Mouse (Mus musculus) forebrain, embryonic 11.5 days (tissue): ENCODE data around the gene Fancc. TPM values are rescaled to one million over a fixed set of nuclear protein-coding genes. Genes with fewer than 3 reads are reported as not detected.
A peak's percentile ranks its signal among the peaks of the same experiment; 100 is the strongest.
"Not testable (repeated sequence)": the region's sequence is repeated elsewhere in the genome, so short reads cannot be mapped to it uniquely, and the experiment has no call there.

Experiments
- ATAC-seq: fragments of 200-750 bp; cut with Nextera tagmentation; replicated peaks from 2 replicates; pipeline ENCODE4 v1.8.0; 2017; ENCODE audit warnings: moderate TSS enrichment; ENCODE audit not compliant: low FRiP score
- DNase-seq: peaks from one replicate; pipeline ENCODE4 v3.0.0-alpha.2; 2017; ENCODE audit warnings: low spot score
- H3K27ac ChIP-seq: fragments of 300-500 bp; sonication (generic); 2 replicates; pipeline ENCODE4 v1.5.1; 2014; ENCODE audit warnings: low read depth, low read length
- H3K27me3 ChIP-seq: fragments of 300-500 bp; sonication (generic); 2 replicates; pipeline ENCODE4 v1.6.1; 2014; ENCODE audit warnings: mild to moderate bottlenecking, low read length, mixed read lengths; ENCODE audit not compliant: control insufficient read depth, insufficient read depth
- H3K36me3 ChIP-seq: fragments of 300-500 bp; sonication (generic); 2 replicates; pipeline ENCODE4 v1.6.1; 2014; ENCODE audit warnings: mild to moderate bottlenecking, low read length, moderate library complexity, mixed read lengths; ENCODE audit not compliant: control insufficient read depth, insufficient read depth
- H3K4me1 ChIP-seq: fragments of 300-500 bp; sonication (generic); replicated peaks from 2 replicates; pipeline ENCODE4 v1.6.1; 2014; ENCODE audit warnings: low read length, mixed read lengths; ENCODE audit not compliant: control insufficient read depth, insufficient read depth
- H3K4me2 ChIP-seq: fragments of 300-500 bp; sonication (generic); 2 replicates; pipeline ENCODE4 v1.6.1; 2014; ENCODE audit warnings: low read depth, mild to moderate bottlenecking, low read length, moderate library complexity, mixed read lengths; ENCODE audit not compliant: severe bottlenecking
- H3K4me3 ChIP-seq: fragments of 300-500 bp; sonication (generic); 2 replicates; pipeline ENCODE4 v1.5.1; 2014; ENCODE audit warnings: low read depth, low read length
- H3K9ac ChIP-seq: fragments of 300-500 bp; sonication (generic); 2 replicates; pipeline ENCODE4 v1.6.1; 2014; ENCODE audit warnings: low read length
- H3K9me3 ChIP-seq: fragments of 300-500 bp; sonication (generic); 2 replicates; pipeline ENCODE4 v1.6.1; 2016; ENCODE audit warnings: low read length, mixed read lengths; ENCODE audit not compliant: control insufficient read depth
- WGBS: fragments of 180-500 bp; shearing (Covaris S2); extraction: QIAGEN DNeasy Blood & Tissue Kit; methylation state at CpG from one replicate; pipeline ENCODE4 v1.1.7; 2014; 5-methylcytosine and 5-hydroxymethylcytosine counted together
- polyA plus RNA-seq: library from polyadenylated mRNA; unstranded; fragments of >200 nt; fragmentation: Nextera tagmentation; extraction: Ambion mirVana; gene quantifications from 2 replicates; pipeline ENCODE4 v1.2.1, GENCODE M21; 2014

Fancc gene
- polyA plus RNA-seq, 1 experiment from 2014 or later = 22.5 TPM

GRCm38 (mm10) chr13:63361755-63362154 lies 135.3 kb downstream of the Fancc start:
- Histone ChIP-seq H3K9me3 (no peaks in the 10 kb centered on the region), H3K27ac (no peak overlapping the region), H3K9ac (no peak overlapping the region), H3K4me2 (no peak overlapping the region), H3K4me1 (no peaks in the 10 kb centered on the region), H3K27me3 (no peaks in the 10 kb centered on the region), H3K36me3 (no peaks in the 10 kb centered on the region), H3K4me3 (no peak overlapping the region)
- DNase-seq = no peak
- 93% methylated on average over 3 of the region's 3 CpGs for WGBS
- ATAC-seq = no peak

GRCm38 (mm10) chr13:63360111-63360885 lies 136.8 kb downstream of the Fancc start:
- no peak overlapping the region for H3K4me2 ChIP-seq
- H3K27ac ChIP-seq = no peak overlapping the region
- H3K4me1 ChIP-seq = no peaks in the 10 kb centered on the region
- no peaks in the 10 kb centered on the region for H3K27me3 ChIP-seq
- no peaks in the 10 kb centered on the region for H3K9me3 ChIP-seq
- DNase-seq (no peak), ATAC-seq (no peak)
- no peaks in the 10 kb centered on the region for H3K36me3 ChIP-seq
- H3K9ac ChIP-seq = no peak overlapping the region
- WGBS = 82% methylated on average over 4 of the region's 4 CpGs
- no peak overlapping the region for H3K4me3 ChIP-seq

GRCm38 (mm10) chr13:63359393-63359792 lies 137.7 kb downstream of the Fancc start:
- no peak overlapping the region for H3K4me3 ChIP-seq
- DNase-seq = no peak
- H3K4me2 ChIP-seq = no peak overlapping the region
- 93% methylated on average over 4 of the region's 4 CpGs for WGBS
- H3K27me3 ChIP-seq = no peaks in the 10 kb centered on the region
- no peak overlapping the region for H3K27ac ChIP-seq
- no peak for ATAC-seq
- H3K4me1 ChIP-seq = no peaks in the 10 kb centered on the region
- H3K9me3 ChIP-seq = no peaks in the 10 kb centered on the region
- no peaks in the 10 kb centered on the region for H3K36me3 ChIP-seq
- no peak overlapping the region for H3K9ac ChIP-seq

GRCm38 (mm10) chr13:63356558-63356957 lies 140.5 kb downstream of the Fancc start:
- peak; percentile 53 for DNase-seq
- H3K27me3 ChIP-seq = no peaks in the 10 kb centered on the region
- no peaks in the 10 kb centered on the region for H3K9me3 ChIP-seq
- H3K36me3 ChIP-seq = no peaks in the 10 kb centered on the region
- H3K9ac ChIP-seq = no peak overlapping the region
- H3K4me1 ChIP-seq = no peaks in the 10 kb centered on the region
- ATAC-seq = peak; percentile 51; the same call in 1 of the 2 replicates
- H3K4me3 ChIP-seq = no peak overlapping the region
- 37% methylated on average over 3 of the region's 3 CpGs for WGBS
- H3K27ac ChIP-seq = no peak overlapping the region
- H3K4me2 ChIP-seq = no peak overlapping the region

- Histone ChIP-seq H3K4me2 (no peak overlapping the region), H3K27ac (no peak overlapping the region), H3K9me3 (no peaks in the 10 kb centered on the region), H3K4me3 (no peak overlapping the region), H3K4me1 (no peaks in the 10 kb centered on the region), H3K36me3 (no peaks in the 10 kb centered on the region), H3K9ac (no peak overlapping the region), H3K27me3 (no peaks in the 10 kb centered on the region)
- 95% methylated on average over 4 of the region's 4 CpGs for WGBS
- ATAC-seq = no peak
- DNase-seq = no peak
Observed at GRCm38 (mm10) chr13:63356101-63356500, 141.0 kb downstream of the Fancc start.

- not testable (repeated sequence) for H3K4me1 ChIP-seq, H3K4me3 ChIP-seq, H3K4me2 ChIP-seq, ATAC-seq, H3K27me3 ChIP-seq, H3K9me3 ChIP-seq, H3K9ac ChIP-seq, H3K27ac ChIP-seq, H3K36me3 ChIP-seq, DNase-seq
- WGBS = 78% methylated on average over 4 of the region's 4 CpGs
Observed at GRCm38 (mm10) chr13:63353312-63353711, 143.8 kb downstream of the Fancc start.

- Histone ChIP-seq H3K4me2 (no peak overlapping the region), H3K4me1 (no peaks in the 10 kb centered on the region), H3K4me3 (no peak overlapping the region), H3K36me3 (no peaks in the 10 kb centered on the region), H3K27me3 (no peaks in the 10 kb centered on the region), H3K9me3 (no peaks in the 10 kb centered on the region), H3K9ac (no peak overlapping the region), H3K27ac (no peak overlapping the region)
- no peak for ATAC-seq
- 94% methylated on average over 4 of the region's 4 CpGs for WGBS
- DNase-seq = no peak
Observed at GRCm38 (mm10) chr13:63350076-63350475, 147.0 kb downstream of the Fancc start.

- WGBS = 88% methylated on average over 2 of the region's 2 CpGs
- Histone ChIP-seq H3K27me3 (no peaks in the 10 kb centered on the region), H3K9ac (no peak overlapping the region), H3K4me1 (no peaks in the 10 kb centered on the region), H3K4me3 (no peak overlapping the region), H3K9me3 (no peaks in the 10 kb centered on the region), H3K27ac (no peak overlapping the region), H3K4me2 (no peak overlapping the region), H3K36me3 (no peaks in the 10 kb centered on the region)
- ATAC-seq (no peak), DNase-seq (no peak)
Observed at GRCm38 (mm10) chr13:63347639-63348038, 149.4 kb downstream of the Fancc start.
